Mouse (Mus musculus) hematopoietic stem cell, adult 5-6 weeks (primary cell): ENCODE measurements at regions not wholly inside any gene's neighbourhood (a gene's known extent, or its start where the extent isn't known, plus 50 kb on each side); places are given as distances from the start of the nearest gene placed in this dataset.

ENCODE experiments used
- ATAC-seq, 2 experiments: fragments of 125-278 bp in 1 of 2; replicated peaks in 1 of 2; 2 replicates each; pipeline ENCODE4 v1.8.0; 2016 to 2017; ENCODE audit warnings: inconsistent platforms in 2 of 2, mild to moderate bottlenecking in 2 of 2, moderate number of reproducible peaks in 2 of 2, low read depth in 1 of 2, moderate TSS enrichment in 1 of 2; ENCODE audit not compliant: low FRiP score in 2 of 2, poor library complexity in 2 of 2, severe bottlenecking in 2 of 2, insufficient read depth in 1 of 2, low TSS enrichment in 1 of 2

- no peak for ATAC-seq
These were observed 143.7 kb downstream of the Drd1 start for GRCm38 (mm10) chr13:53911846-53912245.

- ATAC-seq: no peak
These were observed 144.2 kb downstream of the Drd1 start for GRCm38 (mm10) chr13:53911261-53911660.

- ATAC-seq: no peak
These were observed 145.3 kb downstream of the Drd1 start for GRCm38 (mm10) chr13:53910251-53910650.

- no peak for ATAC-seq
These were observed 151.0 kb downstream of the Drd1 start for GRCm38 (mm10) chr13:53904471-53904870.

GRCm38 (mm10) chr13:53903626-53904025 lies 151.9 kb downstream of the Drd1 start:
- no peak for ATAC-seq

GRCm38 (mm10) chr13:53902831-53903230 lies 152.7 kb downstream of the Drd1 start:
- ATAC-seq: no peak

- no peak for ATAC-seq
These were observed 155.0 kb downstream of the Drd1 start for GRCm38 (mm10) chr13:53900406-53901025.

- no peak for ATAC-seq
These were observed 157.2 kb downstream of the Drd1 start for GRCm38 (mm10) chr13:53898351-53898750.

GRCm38 (mm10) chr13:53897176-53897575 lies 158.3 kb downstream of the Drd1 start:
- ATAC-seq: no peak

- no peak for ATAC-seq
These were observed 167.1 kb downstream of the Drd1 start for GRCm38 (mm10) chr13:53888411-53888810.

GRCm38 (mm10) chr13:53885756-53886155 lies 169.7 kb downstream of the Drd1 start:
- ATAC-seq: no peak

- ATAC-seq: no peak
These were observed 172.3 kb downstream of the Drd1 start for GRCm38 (mm10) chr13:53883206-53883605.

- no peak for ATAC-seq
These were observed 174.8 kb downstream of the Drd1 start for GRCm38 (mm10) chr13:53880466-53881250.

GRCm38 (mm10) chr13:53875546-53875945 lies 180.0 kb downstream of the Drd1 start:
- ATAC-seq: no peak

GRCm38 (mm10) chr13:53865323-53865722 lies 190.2 kb downstream of the Drd1 start:
- ATAC-seq: no peak

- no peak for ATAC-seq
These were observed 193.2 kb downstream of the Drd1 start for GRCm38 (mm10) chr13:53862336-53862735.

GRCm38 (mm10) chr13:53854196-53854595 lies 201.3 kb downstream of the Drd1 start:
- no peak for ATAC-seq

- ATAC-seq: no peak
These were observed 205.4 kb downstream of the Drd1 start for GRCm38 (mm10) chr13:53850146-53850545.

- no peak for ATAC-seq
These were observed 209.3 kb downstream of the Drd1 start for GRCm38 (mm10) chr13:53846221-53846620.
